Mouse (Mus musculus) MEL (cell line): ENCODE measurements at regions not wholly inside any gene's neighbourhood (a gene's known extent, or its start where the extent isn't known, plus 50 kb on each side); places are given as distances from the start of the nearest gene placed in this dataset.

ENCODE experiments used
- DNase-seq: peaks from one replicate; pipeline ENCODE4 v3.0.0; 2011; ENCODE audit warnings: low read depth, low spot score
- H3K27ac ChIP-seq: 2 replicates; pipeline ENCODE4 v1.5.1; 2012; ENCODE audit warnings: low read depth, mild to moderate bottlenecking, control low read depth, low read length, moderate library complexity; ENCODE audit not compliant: control insufficient read depth
- H3K27me3 ChIP-seq, 2 experiments: fragments of 150-350 bp in 1 of 2; sonication (generic) in 1 of 2; 2 replicates each; pipeline ENCODE4 v1.6.1; 2012; ENCODE audit warnings: low read length in 2 of 2, mild to moderate bottlenecking in 2 of 2, improper control_type of control experiment in 1 of 2, moderate library complexity in 1 of 2; ENCODE audit not compliant: insufficient read depth in 2 of 2, control insufficient read depth in 1 of 2
- H3K36me3 ChIP-seq, 2 experiments: 2 replicates each; pipeline ENCODE4 v1.6.1; 2012 to 2014; ENCODE audit warnings: low read length in 2 of 2, improper control_type of control experiment in 1 of 2, inconsistent platforms in 1 of 2, mild to moderate bottlenecking in 1 of 2; ENCODE audit not compliant: insufficient read depth in 2 of 2, control insufficient read depth in 1 of 2
- H3K4me1 ChIP-seq, 2 experiments: fragments of 150-350 bp in 1 of 2; sonication (generic) in 1 of 2; 2 replicates each; pipeline ENCODE4 v1.6.1; 2012; ENCODE audit warnings: low read length in 2 of 2, improper control_type of control experiment in 1 of 2, mild to moderate bottlenecking in 1 of 2; ENCODE audit not compliant: insufficient read depth in 2 of 2, control insufficient read depth in 1 of 2
- H3K4me3 ChIP-seq, 2 experiments: fragments of 150-350 bp in 1 of 2; sonication (generic) in 1 of 2; 2 replicates each; pipeline ENCODE4 v1.5.1; 2012; ENCODE audit warnings: low read depth in 2 of 2, low read length in 2 of 2, mild to moderate bottlenecking in 2 of 2, moderate library complexity in 2 of 2, control low read depth in 1 of 2, improper control_type of control experiment in 1 of 2; ENCODE audit not compliant: control insufficient read depth in 1 of 2, insufficient read depth in 1 of 2
- H3K79me2 ChIP-seq: 2 replicates; pipeline ENCODE4 v1.6.1; 2012; ENCODE audit warnings: mild to moderate bottlenecking, low read length, moderate library complexity; ENCODE audit not compliant: control insufficient read depth, poor library complexity, insufficient read depth
- H3K9ac ChIP-seq: 2 replicates; pipeline ENCODE4 v1.6.1; 2012; ENCODE audit warnings: low read depth, mild to moderate bottlenecking, control low read depth, low read length, moderate library complexity; ENCODE audit not compliant: control insufficient read depth, poor library complexity, severe bottlenecking
- H3K9me3 ChIP-seq: fragments of 150-350 bp; sonication (generic); replicated peaks from 2 replicates; pipeline ENCODE4 v1.6.1; 2012; ENCODE audit warnings: mild to moderate bottlenecking, low read length, improper control_type of control experiment, moderate library complexity; ENCODE audit not compliant: insufficient read depth
- BHLHE40 ChIP-seq: IDR thresholded peaks from 2 replicates; pipeline ENCODE4 v1.6.1; 2012; ENCODE audit warnings: low read depth, mild to moderate bottlenecking, inconsistent platforms, low read length, improper control_type of control experiment, borderline replicate concordance
- CHD1 ChIP-seq: IDR thresholded peaks from 2 replicates; pipeline ENCODE4 v1.6.1; 2012; ENCODE audit warnings: low read depth, mild to moderate bottlenecking, inconsistent platforms, low read length, improper control_type of control experiment
- CHD2 ChIP-seq: IDR thresholded peaks from 2 replicates; pipeline ENCODE4 v1.6.1; 2011; ENCODE audit warnings: low read length, improper control_type of control experiment
- CTCF ChIP-seq, 3 experiments: IDR thresholded peaks in 2 of 3; conservative IDR thresholded peaks in 1 of 3; 2 replicates each; pipeline ENCODE4 v1.5.1; 2011 to 2012; ENCODE audit warnings: low read length in 3 of 3, low read depth in 2 of 3, mild to moderate bottlenecking in 2 of 3, improper control_type of control experiment in 1 of 3, inconsistent platforms in 1 of 3, mixed read lengths in 1 of 3, moderate library complexity in 1 of 3; ENCODE audit not compliant: control insufficient read depth in 1 of 3, insufficient read depth in 1 of 3, poor library complexity in 1 of 3, severe bottlenecking in 1 of 3
- ELF1 ChIP-seq: IDR thresholded peaks from 2 replicates; pipeline ENCODE4 v1.6.1; 2014; ENCODE audit warnings: low read depth, mild to moderate bottlenecking, inconsistent platforms, low read length, improper control_type of control experiment, moderate library complexity
- GABPA ChIP-seq: IDR thresholded peaks from 2 replicates; pipeline ENCODE4 v1.6.1; 2012; ENCODE audit warnings: low read depth, mild to moderate bottlenecking, inconsistent platforms, low read length, improper control_type of control experiment, moderate library complexity
- JUND ChIP-seq: IDR thresholded peaks from 2 replicates; pipeline ENCODE4 v1.6.1; 2011; ENCODE audit warnings: low read depth, mild to moderate bottlenecking, improper control_type of control experiment, low read length
- MAFK ChIP-seq: IDR thresholded peaks from 2 replicates; pipeline ENCODE4 v1.6.1; 2011; ENCODE audit warnings: low read depth, mild to moderate bottlenecking, low read length, improper control_type of control experiment, borderline replicate concordance
- MAX ChIP-seq: IDR thresholded peaks from 2 replicates; pipeline ENCODE4 v1.6.1; 2011; ENCODE audit warnings: low read length, improper control_type of control experiment
- MEF2A ChIP-seq: IDR thresholded peaks from 2 replicates; pipeline ENCODE4 v1.6.1; 2014; ENCODE audit warnings: low read depth, mild to moderate bottlenecking, inconsistent platforms, low read length, improper control_type of control experiment; ENCODE audit not compliant: poor library complexity, insufficient replicate concordance, severe bottlenecking; ENCODE audit errors: extremely low read depth
- MXI1 ChIP-seq: IDR thresholded peaks from 2 replicates; pipeline ENCODE4 v1.6.1; 2011; ENCODE audit warnings: mild to moderate bottlenecking, low read depth, low read length, improper control_type of control experiment
- MYB ChIP-seq: IDR thresholded peaks from 2 replicates; pipeline ENCODE4 v1.6.1; 2011; ENCODE audit warnings: mild to moderate bottlenecking, low read depth, low read length, improper control_type of control experiment
- NELFE ChIP-seq: IDR thresholded peaks from 2 replicates; pipeline ENCODE4 v1.6.1; 2011; ENCODE audit warnings: low read depth, low read length, improper control_type of control experiment
- POLR2AphosphoS5 ChIP-seq: IDR thresholded peaks from 2 replicates; pipeline ENCODE4 v1.6.1; 2012; ENCODE audit warnings: low read depth, borderline replicate concordance, mild to moderate bottlenecking, inconsistent platforms, low read length, moderate library complexity, mixed read lengths
- RAD21 ChIP-seq: IDR thresholded peaks from 2 replicates; pipeline ENCODE4 v1.6.1; 2011; ENCODE audit warnings: mild to moderate bottlenecking, low read depth, low read length, improper control_type of control experiment
- SIN3A ChIP-seq: IDR thresholded peaks from 2 replicates; pipeline ENCODE4 v1.6.1; 2012; ENCODE audit warnings: low read length, improper control_type of control experiment, inconsistent platforms
- TAL1 ChIP-seq: IDR thresholded peaks from 2 replicates; pipeline ENCODE4 v1.6.1; 2012; ENCODE audit warnings: mild to moderate bottlenecking, inconsistent platforms, low read length, moderate library complexity, mixed read lengths
- UBTF ChIP-seq: IDR thresholded peaks from 2 replicates; pipeline ENCODE4 v1.6.1; 2012; ENCODE audit warnings: low read depth, mild to moderate bottlenecking, inconsistent platforms, low read length, improper control_type of control experiment, moderate library complexity, borderline replicate concordance; ENCODE audit not compliant: insufficient read depth
- USF1 ChIP-seq: IDR thresholded peaks from 2 replicates; pipeline ENCODE4 v1.6.1; 2014; ENCODE audit warnings: low read depth, mild to moderate bottlenecking, inconsistent platforms, low read length, improper control_type of control experiment, moderate library complexity
- USF2 ChIP-seq, 2 experiments: IDR thresholded peaks; 2 replicates each; pipeline ENCODE4 v1.6.1; 2011 to 2012; ENCODE audit warnings: improper control_type of control experiment in 2 of 2, low read length in 2 of 2, borderline replicate concordance in 1 of 2, inconsistent platforms in 1 of 2, low read depth in 1 of 2, mild to moderate bottlenecking in 1 of 2; ENCODE audit not compliant: insufficient read depth in 1 of 2
- ZC3H11A ChIP-seq: IDR thresholded peaks from 2 replicates; pipeline ENCODE4 v1.6.1; 2012; ENCODE audit warnings: low read depth, mild to moderate bottlenecking, inconsistent platforms, low read length, improper control_type of control experiment
- ZKSCAN1 ChIP-seq: IDR thresholded peaks from 2 replicates; pipeline ENCODE4 v1.6.1; 2012; ENCODE audit warnings: low read depth, mild to moderate bottlenecking, inconsistent platforms, low read length, improper control_type of control experiment, moderate library complexity
- ZMIZ1 ChIP-seq: IDR thresholded peaks from 2 replicates; pipeline ENCODE4 v1.6.1; 2012; ENCODE audit warnings: low read depth, mild to moderate bottlenecking, inconsistent platforms, low read length, improper control_type of control experiment, moderate library complexity
- ZNF384 ChIP-seq: IDR thresholded peaks from 2 replicates; pipeline ENCODE4 v1.6.1; 2012; ENCODE audit warnings: low read depth, mild to moderate bottlenecking, inconsistent platforms, low read length, improper control_type of control experiment

GRCm38 (mm10) chr14:15977366-15977765 is 271.7 kb upstream of the Ngly1 start:
- TF ChIP-seq GABPA (no peak), UBTF (no peak), USF2 (IDR thresholded peaks at IDR 0.05; ENCODE audit: borderline replicate concordance in 1 of 2, insufficient read depth in 1 of 2, low read depth in 1 of 2, low read length in 2 of 2) (no peak), ZKSCAN1 (no peak), RAD21 (no peak), ZC3H11A (no peak), JUND (no peak), SIN3A (no peak), ELF1 (no peak), ZNF384 (no peak), MEF2A (no peak), MXI1 (no peak), BHLHE40 (no peak), MAFK (no peak), NELFE (no peak), CHD2 (no peak), ZMIZ1 (no peak)
- Histone ChIP-seq H3K9me3 (no peaks in the 10 kb centered on the region), H3K4me3 (no peak overlapping the region), H3K4me1 (no peaks in the 10 kb centered on the region), H3K36me3 (no peaks in the 10 kb centered on the region), H3K9ac (no peak overlapping the region), H3K79me2 (no peaks in the 10 kb centered on the region), H3K27me3 (no peaks in the 10 kb centered on the region), H3K27ac (no peak overlapping the region)
- DNase-seq, result no peak

GRCm38 (mm10) chr14:15978329-15978728 is 270.8 kb upstream of the Ngly1 start:
- TF ChIP-seq ZMIZ1 (no peak), MYB (no peak), CHD2 (no peak), MAX (no peak), POLR2AphosphoS5 (no peak), CHD1 (no peak), CTCF (IDR thresholded peaks at IDR 0.05 in 2 of 3, conservative IDR thresholded peaks at IDR 0.05 in 1 of 3; ENCODE audit: control insufficient read depth in 1 of 3, insufficient read depth in 1 of 3, low read depth in 2 of 3, low read length in 3 of 3, poor library complexity in 1 of 3, severe bottlenecking in 1 of 3) (no peak), USF1 (no peak), TAL1 (no peak), ELF1 (no peak), USF2 (IDR thresholded peaks at IDR 0.05; ENCODE audit: borderline replicate concordance in 1 of 2, insufficient read depth in 1 of 2, low read depth in 1 of 2, low read length in 2 of 2) (no peak)

More at GRCm38 (mm10) chr14:15978329-15978728, 270.8 kb upstream of the Ngly1 start:
- H3K79me2 ChIP-seq, result no peaks in the 10 kb centered on the region
- H3K9ac ChIP-seq, result no peak overlapping the region
- no peak for DNase-seq
- no peaks in the 10 kb centered on the region for H3K36me3 ChIP-seq
- H3K27me3 ChIP-seq, result no peaks in the 10 kb centered on the region
- H3K9me3 ChIP-seq, result no peaks in the 10 kb centered on the region
- no peak overlapping the region for H3K4me3 ChIP-seq
- no peak overlapping the region for H3K27ac ChIP-seq
- H3K4me1 ChIP-seq, result no peaks in the 10 kb centered on the region
